Mouse (Mus musculus) liver, adult 2 months (tissue): ENCODE results near the gene A530016L24Rik.

Experiments used
- CTCF ChIP-seq: fragments of 200-500 bp; IDR thresholded peaks from 2 replicates; pipeline ENCODE4 v1.5.1; 2011; ENCODE audit warnings: low read depth, low read length, control low read depth
- POLR2A ChIP-seq: fragments of 200-500 bp; IDR thresholded peaks from 2 replicates; pipeline ENCODE4 v1.6.1; 2011; ENCODE audit warnings: low read length, control low read depth; ENCODE audit not compliant: insufficient read depth; ENCODE audit errors: extremely low read depth

GRCm38 (mm10) chr12:112449828-112450180 is 39.4 kb upstream of the A530016L24Rik start:
- TF ChIP-seq POLR2A (no peak), CTCF (no peak)
